Mouse (Mus musculus) liver, embryonic 14.5 days (tissue): ENCODE data around the gene Flt3.

Source experiments
- CTCF ChIP-seq: IDR thresholded peaks from 2 replicates; pipeline ENCODE4 v1.5.1; 2016; ENCODE audit warnings: antibody characterized with exemption, low read depth, control low read depth
- EP300 ChIP-seq: IDR thresholded peaks from 2 replicates; pipeline ENCODE4 v1.6.1; 2016; ENCODE audit warnings: antibody characterized with exemption, low read depth

- TF ChIP-seq CTCF: no peak
- TF ChIP-seq EP300: no peak
Measured at GRCm38 (mm10) chr5:147445252-147445651, 45.0 kb upstream of the Flt3 start.
